Mouse (Mus musculus) left cerebral cortex, postnatal 36 days (tissue): ENCODE results near the gene Dpy19l1. TPM values are rescaled to one million over a fixed set of nuclear protein-coding genes. Genes with fewer than 3 reads are reported as not detected.

ENCODE experiments used
- DNase-seq, 2 experiments: peaks; one replicate each; pipeline ENCODE4 v3.0.0; 2021 to 2022; ENCODE audit warnings: low spot score in 2 of 2, mixed read lengths in 1 of 2
- intact Hi-C: fragments of 180-260 bp; cut with DNase I; formaldehyde crosslinking; loops from one replicate; pipeline ENCODE4 v1.15.1; 2025
- total RNA-seq, 2 experiments: library from RNA; stranded (reverse); gene quantifications; 2 replicates each; pipeline ENCODE4 v1.2.3; 2021

Gene Dpy19l1
- total RNA-seq, 2 experiments from 2014 or later = 75.6 to 89.4 TPM

DNA sequence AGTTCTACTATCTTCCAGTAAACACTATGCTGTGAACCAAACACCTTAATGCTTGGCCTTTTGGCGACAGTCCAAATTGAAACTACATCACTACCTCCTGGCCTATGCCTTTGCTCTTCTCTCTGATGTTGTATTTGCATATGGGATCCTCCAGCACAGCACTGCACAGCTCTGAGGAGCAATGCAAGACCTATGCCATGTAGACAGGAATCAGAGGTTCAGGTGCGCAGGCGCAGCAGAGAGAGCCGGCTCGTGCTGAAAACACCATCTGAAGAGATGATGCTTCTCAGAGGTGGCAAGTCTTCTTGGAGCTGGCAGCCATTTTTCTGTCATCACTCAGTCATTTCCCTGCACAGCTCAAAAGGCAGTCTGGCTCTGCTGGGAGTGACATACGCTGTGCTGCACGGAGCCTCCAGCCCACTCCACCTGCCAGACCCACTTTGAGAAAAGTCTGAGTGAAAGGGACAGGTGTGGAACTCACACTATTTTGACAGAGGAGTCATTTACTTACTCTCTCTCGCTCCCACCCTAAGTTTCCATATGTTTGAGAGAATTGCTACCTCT is 112.1 kb downstream of the Dpy19l1 start:
- peak in 1 of 2 experiments; percentile 5 for DNase-seq
- intact Hi-C loops = no loop called here

DNA sequence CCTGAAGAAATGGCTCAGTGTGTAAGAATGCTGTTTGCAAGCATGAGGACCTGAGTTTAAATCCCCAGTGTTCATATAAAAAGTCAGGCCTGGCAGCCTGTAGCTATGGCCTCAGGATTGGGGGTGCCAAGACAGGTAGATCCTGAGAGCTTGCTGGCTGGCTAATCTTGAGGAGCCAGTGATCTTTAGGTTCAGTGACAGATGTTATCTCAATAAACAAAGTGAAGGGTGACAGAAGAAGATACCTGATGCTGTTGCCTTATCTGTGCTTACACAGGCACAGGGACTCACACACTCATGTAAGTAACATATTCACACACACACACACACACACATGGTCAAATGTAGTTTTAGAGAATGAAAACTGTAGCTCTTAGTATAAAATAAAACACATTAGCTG is 115.7 kb downstream of the Dpy19l1 start:
- intact Hi-C loops = no loop called here
- no peak for DNase-seq

DNA sequence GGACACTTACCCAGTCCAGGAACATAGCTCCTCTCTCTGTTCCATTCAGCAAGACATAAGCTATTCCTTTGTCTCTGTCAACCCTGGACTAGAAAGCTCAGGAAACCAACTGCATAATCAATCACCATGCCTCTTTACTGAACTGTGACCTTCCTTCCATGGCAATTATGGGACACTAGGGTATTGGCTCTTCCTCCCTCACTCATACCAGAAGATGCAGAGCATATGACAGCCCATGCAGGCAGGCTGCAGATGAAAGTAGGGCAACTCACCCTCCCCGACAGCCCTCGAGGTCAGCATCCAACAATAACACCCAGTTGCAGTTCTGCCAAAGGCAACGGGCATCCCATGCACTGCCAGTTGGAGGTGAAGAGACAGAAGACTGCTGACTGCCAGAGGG is 123.6 kb downstream of the Dpy19l1 start:
- intact Hi-C loops = no loop called here
- no peak for DNase-seq

DNA sequence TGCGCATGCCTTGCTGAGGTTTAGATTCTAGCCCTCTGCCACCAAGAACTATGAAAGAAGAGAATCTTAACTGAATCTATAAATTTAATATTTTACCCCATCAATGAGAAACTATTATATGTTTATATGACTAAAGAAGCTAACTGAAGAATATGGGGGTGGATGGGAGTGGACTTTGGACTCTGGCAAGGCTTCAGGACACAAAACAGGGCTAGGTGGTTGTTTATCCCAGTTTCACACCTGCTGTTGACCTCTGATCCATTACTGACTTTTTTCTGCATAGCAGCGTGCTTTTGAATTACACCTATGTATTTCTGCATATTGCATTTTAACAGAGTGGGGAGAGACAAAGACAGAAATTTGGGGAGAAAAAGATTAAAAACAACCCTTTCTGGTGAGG is 124.1 kb downstream of the Dpy19l1 start:
- DNase-seq = no peak
- intact Hi-C loops = no loop called here

Other genes starting within 250 kb of the Dpy19l1 start
- not detected for gene Cypt4, start 122.1 kb upstream of the Dpy19l1 start, total RNA-seq
- under 1 TPM; 0.25 to 0.32 TPM for gene Dpy19l2, start 193.2 kb upstream of the Dpy19l1 start, total RNA-seq